Mouse (Mus musculus) liver, adult (tissue): Measurements from ENCODE around the gene Gm7030.

Experiments
- GATA4 ChIP-seq: IDR thresholded peaks from 2 replicates; pipeline ENCODE4 v1.6.1; 2014; ENCODE audit warnings: mild to moderate bottlenecking, low read length; ENCODE audit not compliant: insufficient replicate concordance

Gm7030 gene

DNA sequence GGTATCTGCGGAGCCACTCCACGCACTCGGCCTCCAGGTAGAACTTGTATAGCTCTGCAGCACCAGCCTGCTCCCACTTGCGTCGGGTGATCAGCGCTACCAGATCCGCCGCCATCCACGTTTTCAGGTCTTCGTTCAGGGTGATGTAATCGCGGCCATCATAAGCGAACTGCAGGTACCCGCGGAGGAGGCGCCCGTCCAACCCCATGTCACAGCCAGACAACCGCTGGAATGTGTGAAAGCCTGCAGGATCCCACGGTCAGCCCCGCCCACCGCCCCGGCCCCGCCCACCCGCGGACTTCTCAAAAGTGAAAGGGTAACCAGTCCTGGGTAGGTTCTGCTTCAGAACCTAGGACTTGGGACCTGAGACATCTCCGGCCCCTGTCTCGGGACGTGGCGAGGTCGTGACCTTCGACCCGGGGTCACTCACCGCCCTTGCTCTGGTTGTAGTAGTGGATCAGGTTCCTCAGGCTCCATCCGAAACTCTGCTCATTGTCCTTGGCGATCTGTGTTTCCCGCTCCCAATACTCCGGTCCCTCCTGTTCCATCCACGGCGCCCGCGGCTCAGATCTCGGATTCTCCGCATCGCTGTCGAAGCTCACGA lies 45.9 kb downstream of the Gm7030 start:
- TF ChIP-seq GATA4: no peak

DNA sequence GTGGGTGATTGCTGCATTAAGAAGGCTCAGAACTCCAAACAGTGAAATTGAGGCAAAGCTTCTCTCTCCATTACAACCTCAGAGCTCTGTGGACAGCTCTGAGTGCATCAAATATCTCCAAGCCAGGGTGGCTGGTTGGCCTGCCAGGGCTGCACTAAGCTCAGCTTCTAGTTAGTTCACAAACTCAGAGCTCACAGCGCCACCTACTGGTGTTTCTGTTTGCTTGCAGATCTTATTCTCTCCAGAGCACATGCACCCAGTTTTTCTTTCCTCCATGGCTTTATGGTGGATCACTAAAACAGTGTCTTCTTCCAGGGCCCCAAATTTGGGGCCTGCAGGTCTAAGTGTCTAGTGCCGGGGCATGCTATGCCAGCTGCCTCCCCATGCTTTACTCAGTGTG lies 68.4 kb downstream of the Gm7030 start:
- no peak for TF ChIP-seq GATA4
